Mouse (Mus musculus): ENCODE results near the gene Armh3.

DNA sequence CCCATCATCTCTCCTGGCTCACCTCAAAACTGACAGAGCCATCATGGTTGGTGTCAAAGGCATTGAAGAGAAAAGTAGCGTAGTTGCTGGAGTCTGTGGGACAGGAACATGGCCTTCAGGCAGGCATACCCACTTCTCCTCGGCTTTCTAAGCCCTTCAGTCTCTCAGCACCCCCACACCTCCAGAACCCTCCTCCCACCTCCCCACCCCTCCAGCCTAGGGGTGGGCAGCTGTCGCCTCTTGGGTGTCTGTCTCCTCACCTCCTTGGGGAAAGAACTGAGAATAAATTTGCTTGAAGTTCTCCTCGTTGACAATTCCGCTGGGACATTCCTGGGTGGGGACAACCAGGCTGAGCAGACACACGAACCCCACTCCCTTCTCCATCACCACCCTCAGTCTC is 203.6 kb downstream of the Armh3 start:
- no peak for TF ChIP-seq CTCF (IDR thresholded peaks at IDR 0.05; ENCODE audit: low read depth)
- no peak for TF ChIP-seq EP300 (optimal IDR thresholded peaks at IDR 0.05)
